Mouse (Mus musculus): Measurements from ENCODE around the gene Bmper.

Bmper gene

DNA sequence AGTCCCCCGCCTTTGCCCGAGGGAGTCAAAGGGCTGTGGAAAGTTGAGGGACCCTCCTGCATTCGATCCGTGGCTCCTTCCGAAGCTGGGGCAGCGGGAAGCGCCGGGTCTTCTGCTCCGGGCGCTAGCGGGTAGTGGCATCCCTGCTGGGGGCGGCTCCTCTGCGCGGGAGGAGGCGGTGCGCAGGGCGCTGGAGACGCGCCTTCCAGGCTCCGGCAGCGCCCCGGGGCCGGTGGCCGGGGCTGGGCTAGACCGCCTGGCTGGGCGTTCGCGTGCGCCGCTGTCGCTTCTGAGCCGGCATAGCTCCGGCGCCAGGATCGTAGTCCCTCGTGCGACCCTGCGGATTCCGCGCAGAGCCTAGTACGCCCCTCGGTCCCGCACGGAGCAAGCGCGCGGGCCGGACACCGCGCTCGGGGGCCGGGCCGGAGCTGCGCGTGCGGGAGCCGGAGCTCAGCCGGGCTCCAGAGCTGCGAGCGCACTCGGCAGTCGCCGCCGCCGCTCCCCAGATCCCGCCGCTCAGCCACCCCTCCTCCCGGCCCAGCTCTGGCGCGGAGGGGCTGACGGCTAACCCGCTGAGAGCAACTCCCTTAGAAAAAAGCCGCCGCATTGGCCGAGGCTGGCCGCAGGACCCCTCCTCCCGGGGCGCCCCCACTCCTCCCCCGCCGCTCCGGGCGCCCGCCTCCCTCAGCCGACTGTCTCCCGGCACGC lies at the start of gene Bmper:
Gene Bmper (plus strand): TSS at position 236 of the 708 bp plus-strand sequence.
- peak; percentile 13 to 54 for DNase-seq

DNA sequence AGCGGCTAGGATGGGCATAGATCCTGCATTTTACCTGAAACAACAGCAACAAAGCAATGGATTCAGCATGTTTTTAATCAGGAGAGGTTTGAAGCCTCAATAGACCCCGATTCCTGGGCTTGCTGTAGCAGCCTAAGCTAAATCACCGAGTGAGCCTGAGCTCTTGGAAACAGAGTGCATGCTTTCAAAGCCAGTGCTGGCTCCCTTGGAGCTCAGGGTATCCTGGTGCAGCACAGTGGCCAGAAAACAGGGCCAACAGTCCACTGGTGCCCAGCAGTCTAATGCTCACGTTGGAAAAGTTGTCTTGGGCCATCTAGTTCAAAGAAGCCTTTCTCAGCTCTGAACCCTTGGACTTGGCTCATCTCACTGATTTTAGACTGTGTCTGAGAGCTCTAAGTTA lies 45.4 kb upstream of the Bmper start:
- no peak for DNase-seq

DNA sequence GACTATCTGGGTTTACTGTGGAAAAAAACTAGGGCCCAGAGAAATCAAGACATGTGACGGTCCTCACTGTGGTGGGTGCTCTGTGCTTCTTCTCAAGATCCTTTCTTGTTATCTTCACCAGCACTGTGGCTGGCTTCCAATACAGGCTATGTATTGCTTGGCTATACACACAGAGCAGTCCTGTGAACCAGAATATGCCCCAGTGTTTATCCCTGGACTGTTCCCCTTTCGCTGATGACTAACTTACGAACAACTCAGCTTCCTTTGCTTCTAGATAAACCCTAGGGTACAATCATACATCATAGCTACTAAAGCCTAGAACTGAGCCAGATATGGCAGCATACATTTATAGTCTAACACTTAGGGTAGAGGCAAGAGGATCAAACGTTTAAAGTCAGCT lies 35.7 kb upstream of the Bmper start:
- no peak for DNase-seq

DNA sequence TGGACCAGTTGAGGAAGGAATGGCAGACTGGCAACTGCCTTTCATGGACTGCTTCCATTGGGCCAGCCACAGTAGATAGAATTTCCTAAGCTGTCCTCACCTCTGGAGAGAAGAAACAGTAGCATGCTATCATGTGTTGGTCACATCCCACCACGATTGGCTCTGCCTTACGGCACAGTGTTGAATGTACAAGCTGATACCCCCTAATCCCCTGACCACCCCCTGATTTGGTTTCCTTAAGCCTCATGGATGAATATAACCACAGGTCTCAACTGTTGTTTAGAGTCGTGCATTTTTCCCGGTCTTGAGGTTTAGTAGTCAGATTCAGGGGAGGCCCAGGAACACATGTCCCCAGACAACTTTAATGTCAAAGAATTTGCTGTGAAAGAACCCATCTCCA lies 34.7 kb upstream of the Bmper start:
- DNase-seq: no peak

GRCm38 (mm10) chr9:23190950-23191349 lies 31.9 kb upstream of the Bmper start:
- DNase-seq: no peak

DNA sequence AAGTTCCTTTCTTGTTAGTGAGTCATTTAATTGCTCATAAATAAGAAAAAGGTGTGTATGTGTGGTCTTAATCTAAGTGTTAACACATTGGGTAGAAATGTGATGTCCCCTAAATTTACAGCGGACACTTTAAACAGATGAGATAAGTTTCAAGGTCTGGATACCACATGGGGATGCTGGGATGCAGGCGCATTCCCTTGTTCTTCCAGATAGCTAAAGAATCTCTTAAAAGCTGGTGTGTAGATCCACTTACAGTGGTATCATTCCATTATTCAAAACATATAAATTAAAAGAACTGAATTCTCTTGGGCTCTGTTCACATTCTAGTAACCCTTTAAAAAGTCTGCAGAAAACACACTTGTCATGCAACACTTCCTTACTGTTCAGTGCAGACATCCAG lies 31.4 kb upstream of the Bmper start:
- no peak for DNase-seq

GRCm38 (mm10) chr9:23192567-23193331 lies 30.1 kb upstream of the Bmper start:
- DNase-seq: no peak

- DNase-seq: no peak
These were observed 23.9 kb upstream of the Bmper start for GRCm38 (mm10) chr9:23198996-23199395.

DNA sequence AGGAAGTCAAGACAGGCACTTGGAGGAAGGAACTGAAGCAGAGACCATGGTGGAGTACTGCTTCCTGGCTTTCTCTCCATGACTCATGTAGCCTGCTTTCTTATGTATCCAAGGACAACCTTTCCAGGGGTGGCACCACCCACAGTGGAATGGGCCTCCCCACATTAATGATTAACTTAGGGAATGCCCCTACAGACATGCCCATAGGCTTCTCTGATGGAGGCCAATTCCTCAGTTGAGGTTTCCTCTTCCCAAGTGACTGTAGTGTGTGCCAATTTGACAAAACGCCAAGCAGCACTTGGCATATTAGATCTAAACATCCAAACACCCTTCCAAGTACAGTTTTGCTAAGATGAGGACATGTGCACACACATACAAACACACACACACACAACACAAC lies 23.0 kb upstream of the Bmper start:
- DNase-seq: no peak

DNA sequence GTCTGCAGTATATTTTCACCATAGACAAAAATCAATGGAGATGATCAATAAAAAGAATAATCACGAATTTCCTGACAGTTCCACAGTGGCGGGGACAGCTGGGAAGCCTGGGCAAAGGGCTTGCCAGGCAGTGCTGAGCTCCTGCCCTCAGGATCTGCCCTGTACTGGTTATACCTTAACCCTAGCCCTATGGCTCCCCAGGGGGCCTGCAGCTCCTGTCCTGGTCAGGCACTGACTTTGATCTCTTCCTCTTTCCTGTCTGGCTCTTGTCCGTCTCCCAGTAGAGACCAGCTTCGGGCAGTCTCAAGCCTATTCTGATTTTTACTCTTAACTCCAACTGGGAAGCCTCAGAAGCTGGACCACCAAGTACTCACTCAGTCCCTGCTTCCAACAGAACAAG lies 22.0 kb upstream of the Bmper start:
- no peak for DNase-seq

DNA sequence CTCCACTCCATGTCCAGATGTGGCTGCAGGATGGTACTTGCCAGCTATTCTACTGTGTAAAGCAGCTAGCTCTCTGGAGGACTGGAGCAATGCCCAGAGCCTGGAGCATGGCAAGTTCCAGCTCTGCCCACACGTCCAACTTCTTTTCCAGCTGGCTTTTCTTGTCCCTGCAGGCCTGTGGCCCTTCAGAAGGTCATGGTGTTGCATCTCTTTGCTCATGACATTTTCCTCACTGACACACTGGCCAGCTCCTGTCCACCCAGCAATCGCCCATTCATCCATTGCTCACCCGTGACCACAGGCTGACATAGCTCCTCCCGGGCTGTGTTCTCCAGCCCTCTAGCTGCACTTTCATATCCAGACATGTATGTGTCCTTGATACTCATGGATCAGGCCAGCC lies 20.4 kb upstream of the Bmper start:
- no peak for DNase-seq

GRCm38 (mm10) chr9:23204339-23205288 lies 18.3 kb upstream of the Bmper start:
- no peak for DNase-seq

DNA sequence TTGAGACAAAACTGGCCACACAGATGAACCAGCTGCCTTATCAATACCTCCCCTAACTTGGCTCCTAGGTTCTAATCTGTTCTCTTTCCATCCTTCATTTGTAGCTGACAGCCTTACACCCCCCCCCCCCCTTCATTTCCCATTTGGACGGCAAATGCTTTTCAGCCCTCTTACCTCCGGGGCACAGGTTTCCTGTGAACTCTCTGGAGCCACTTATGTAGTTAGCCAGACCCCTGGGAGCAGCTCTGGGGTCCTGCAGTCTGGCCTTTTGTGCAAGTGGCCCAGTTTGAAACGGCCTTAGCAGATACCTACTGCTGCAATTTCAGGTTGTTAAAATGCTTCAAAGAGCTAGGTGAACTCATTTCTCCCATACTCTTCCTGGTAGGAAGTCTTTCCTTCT lies 17.6 kb upstream of the Bmper start:
- no peak for DNase-seq

DNA sequence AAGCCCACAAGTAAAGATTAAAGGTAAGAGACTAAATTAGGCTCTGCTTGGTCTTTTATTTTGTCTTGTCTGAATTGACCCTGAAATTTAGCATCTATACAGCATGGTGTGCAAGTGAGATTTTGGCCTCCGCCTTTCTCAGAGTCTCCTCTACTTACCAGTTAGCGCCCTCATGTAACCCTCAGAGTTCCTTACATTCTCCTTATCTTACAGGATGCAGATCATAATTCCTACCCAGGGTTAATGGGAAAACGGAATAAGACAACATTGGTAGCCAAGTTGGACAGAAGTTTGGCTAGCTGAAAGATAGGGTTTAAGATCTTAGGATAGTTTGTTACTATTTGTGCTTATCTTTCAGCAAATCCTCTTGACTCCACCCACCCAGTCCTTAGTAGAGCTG lies 17.1 kb upstream of the Bmper start:
- DNase-seq: no peak

DNA sequence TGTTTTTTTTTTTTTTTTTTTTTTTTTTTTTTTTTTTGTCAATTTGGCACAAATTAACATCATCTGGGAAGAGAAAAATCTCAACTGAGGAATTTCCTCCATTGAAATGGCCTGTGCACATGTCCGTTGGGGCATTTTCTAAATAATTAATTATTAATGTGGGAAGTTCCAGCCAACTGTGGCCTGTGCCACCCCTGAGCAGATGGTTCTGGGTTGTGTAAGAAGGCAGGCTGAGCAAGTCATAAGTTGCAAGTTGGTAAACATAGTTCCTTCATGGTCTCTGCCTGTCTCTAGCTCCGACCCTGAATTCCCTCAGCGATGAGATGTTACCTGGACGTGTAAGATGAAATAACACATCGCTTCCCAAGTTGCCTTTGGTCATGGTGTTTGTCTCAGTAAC lies 16.7 kb upstream of the Bmper start:
- DNase-seq: no peak

GRCm38 (mm10) chr9:23212303-23212702 lies 10.6 kb upstream of the Bmper start:
- peak; percentile 69 to 74 for DNase-seq

DNA sequence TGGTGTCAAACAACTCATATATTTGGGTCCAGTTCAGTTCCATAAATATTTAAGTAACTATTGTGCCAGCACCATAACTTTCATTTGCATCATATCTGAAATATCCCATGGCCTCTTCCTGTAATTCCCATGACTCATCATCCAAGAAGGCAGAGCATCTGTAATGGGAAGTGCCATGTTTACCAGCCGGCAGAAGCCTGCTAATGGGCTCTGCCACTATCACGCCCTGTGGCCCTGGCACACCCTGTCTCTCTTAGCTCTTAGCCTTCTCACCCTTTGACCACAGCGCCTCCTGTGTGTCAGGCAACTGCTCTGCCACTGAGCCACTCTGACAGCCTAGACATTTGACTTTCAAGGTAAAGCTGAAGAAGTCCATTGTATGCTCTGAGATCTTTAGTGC lies 3.1 kb upstream of the Bmper start:
- DNase-seq: no peak

DNA sequence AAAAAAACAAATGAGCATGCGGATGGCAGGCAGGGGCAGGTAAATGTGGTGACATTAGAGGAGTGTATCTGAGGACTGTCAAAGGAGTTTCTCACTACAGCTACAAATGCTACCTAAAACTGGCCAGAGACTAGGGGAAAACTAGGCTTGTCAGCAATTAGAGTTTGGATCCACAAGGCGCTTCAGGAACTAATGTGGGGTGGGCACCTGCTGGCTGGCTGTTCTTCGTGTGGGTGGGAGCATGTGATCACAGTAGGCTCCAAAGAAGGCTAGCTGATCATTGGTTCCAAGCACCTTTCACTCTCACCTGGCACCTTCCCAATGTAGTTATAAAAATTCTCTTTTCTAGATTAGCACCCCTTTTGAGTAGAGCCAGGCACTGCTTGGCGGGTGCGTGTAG lies 900 bp upstream of the Bmper start:
- no peak for DNase-seq

DNA sequence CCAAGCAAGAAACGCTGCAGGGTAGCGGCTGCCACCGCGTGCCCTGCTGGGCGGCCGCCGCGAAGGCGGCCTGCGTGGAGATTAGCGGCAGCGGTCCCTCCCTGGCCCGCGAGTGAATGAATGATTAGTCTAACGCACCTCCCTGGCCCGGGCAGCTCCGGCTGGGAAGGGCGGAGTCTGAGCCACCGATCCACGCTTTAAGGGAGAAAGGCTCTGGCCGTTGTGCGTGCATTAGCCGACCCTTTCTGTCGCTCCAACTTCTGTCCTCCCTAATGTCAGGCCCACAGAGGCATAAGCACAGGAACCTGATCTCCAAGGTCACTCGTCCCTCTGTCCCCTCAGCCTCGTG lies 410 bp upstream of the Bmper start:
- peak; percentile 19 to 49 for DNase-seq

DNA sequence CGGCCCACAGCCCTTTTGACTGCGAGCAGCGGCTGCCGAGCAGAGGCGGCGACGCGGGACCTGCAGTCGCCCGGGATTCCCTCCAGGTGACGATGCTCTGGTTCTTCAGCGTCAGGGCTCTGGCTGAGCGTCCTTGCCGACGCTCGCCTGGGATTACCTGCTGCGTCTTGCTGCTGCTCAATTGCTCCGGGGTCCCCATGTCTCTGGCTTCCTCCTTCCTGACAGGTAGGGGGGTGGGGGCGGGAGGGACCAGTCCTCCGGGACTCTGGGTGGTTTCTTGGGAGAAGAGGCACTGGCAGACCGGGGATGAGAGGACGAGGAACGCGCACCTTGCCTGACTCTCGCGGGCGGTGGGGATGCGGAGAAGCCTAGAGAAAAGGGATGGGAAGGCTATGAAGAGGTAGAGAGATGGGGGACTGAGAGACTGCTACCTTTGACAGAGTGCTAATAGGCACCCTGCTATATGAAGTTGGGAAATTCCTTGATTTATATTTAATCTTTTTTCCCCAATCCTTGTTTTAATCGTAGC lies 737 bp downstream of the Bmper start:
- peak; percentile 32 to 35 for DNase-seq

DNA sequence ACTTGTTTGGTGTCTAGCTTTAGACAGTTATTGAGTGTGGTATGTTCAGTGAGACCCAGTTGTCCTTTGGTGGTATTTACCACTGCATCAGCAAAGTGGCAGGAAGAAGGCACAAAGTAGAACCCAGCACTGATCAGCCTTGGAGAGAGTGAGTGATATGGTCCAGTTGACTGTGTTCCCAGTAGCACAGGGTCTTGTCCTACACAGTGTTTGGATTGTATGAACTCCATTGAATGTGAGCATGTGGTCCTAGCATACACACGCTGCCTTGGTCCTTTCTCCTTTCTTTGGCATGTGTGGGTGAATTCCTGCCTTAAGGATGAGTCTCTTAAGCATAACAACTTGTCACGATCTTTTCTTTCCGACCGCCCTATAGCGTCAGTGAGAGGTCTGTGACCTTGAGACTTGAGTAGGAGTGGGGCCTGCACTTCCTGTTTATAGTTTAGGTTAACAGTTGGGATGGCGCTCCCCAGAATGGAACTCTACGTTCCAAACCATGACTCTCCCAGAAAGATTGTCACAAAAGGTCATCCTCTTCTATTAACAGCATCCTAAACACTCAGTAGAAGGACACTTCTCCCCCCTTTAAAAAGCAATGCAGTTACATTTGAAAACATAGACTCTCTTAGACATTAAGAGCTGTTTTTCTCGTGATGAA lies 10.7 kb downstream of the Bmper start:
- DNase-seq: no peak

DNA sequence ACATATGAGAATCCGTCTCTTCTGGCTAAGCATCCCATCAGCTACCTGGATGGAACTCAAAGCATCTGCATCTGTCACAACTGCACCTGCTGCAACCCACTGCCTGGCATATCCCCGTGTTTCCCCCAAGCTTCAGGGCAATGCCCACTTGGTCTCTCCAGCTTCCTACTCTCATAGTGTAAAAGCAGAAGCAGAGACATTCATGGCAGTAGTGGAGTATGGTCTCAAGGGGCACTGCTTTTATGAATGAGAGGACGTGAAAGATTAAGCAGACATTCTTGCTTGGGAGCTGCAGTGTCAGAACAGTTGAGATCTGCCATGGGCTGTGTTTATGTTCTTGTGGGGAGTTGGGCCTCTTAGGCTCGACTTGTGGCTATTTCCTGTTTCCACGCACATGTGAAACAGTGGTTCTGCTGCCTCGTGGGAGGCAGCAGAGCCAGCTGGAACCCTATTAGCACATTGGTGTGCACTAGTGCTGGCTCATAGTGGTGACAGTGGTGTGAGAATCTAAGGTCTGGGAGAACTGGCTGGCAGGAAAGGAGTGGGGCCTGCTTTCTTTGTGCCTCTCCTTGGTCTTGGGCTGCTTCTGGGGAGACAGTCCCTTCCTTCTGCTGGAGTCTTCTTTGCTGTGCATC lies 12.6 kb downstream of the Bmper start:
- DNase-seq: no peak

Data from cerebellum, adult 18-20 months (tissue).